Mouse (Mus musculus) right cerebral cortex, postnatal 4 days (tissue): Measurements from ENCODE around the gene Secisbp2.
"Not testable (repeated sequence)": the region's sequence is repeated elsewhere in the genome, so short reads cannot be mapped to it uniquely, and the experiment has no call there.

Experiments
- DNase-seq: peaks from one replicate; pipeline ENCODE4 v3.0.0-alpha.2; 2022

The Secisbp2 gene

GRCm38 (mm10) chr13:51644829-51645789 lies 6.4 kb upstream of the Secisbp2 start, which contains the start of gene Cks2:
Cks2 (plus strand) TSS chr13:51645232.
- peak; percentile 96 for DNase-seq

GRCm38 (mm10) chr13:51645872-51646271 lies 5.6 kb upstream of the Secisbp2 start:
- DNase-seq, result no peak

GRCm38 (mm10) chr13:51646362-51647027 lies 5.0 kb upstream of the Secisbp2 start:
- no peak for DNase-seq

GRCm38 (mm10) chr13:51647770-51648169 lies 3.7 kb upstream of the Secisbp2 start:
- no peak for DNase-seq

GRCm38 (mm10) chr13:51648237-51648636 lies 3.3 kb upstream of the Secisbp2 start:
- DNase-seq, result no peak

GRCm38 (mm10) chr13:51649740-51650139 lies 1.8 kb upstream of the Secisbp2 start:
- no peak for DNase-seq

- no peak for DNase-seq
These were observed 1.7 kb downstream of the Secisbp2 start for GRCm38 (mm10) chr13:51653159-51653558.

- DNase-seq, result no peak
These were observed 2.5 kb downstream of the Secisbp2 start for GRCm38 (mm10) chr13:51653961-51654360.

GRCm38 (mm10) chr13:51656516-51657235 lies 5.2 kb downstream of the Secisbp2 start:
- DNase-seq, result no peak

- DNase-seq, result no peak
These were observed 6.6 kb downstream of the Secisbp2 start for GRCm38 (mm10) chr13:51658094-51658493.

GRCm38 (mm10) chr13:51659573-51659972 lies 8.1 kb downstream of the Secisbp2 start:
- no peak for DNase-seq

- no peak for DNase-seq
These were observed 12.1 kb downstream of the Secisbp2 start for GRCm38 (mm10) chr13:51663561-51663960.

GRCm38 (mm10) chr13:51668195-51668594 lies 16.7 kb downstream of the Secisbp2 start:
- not testable (repeated sequence) for DNase-seq

GRCm38 (mm10) chr13:51676641-51677040 lies 25.1 kb downstream of the Secisbp2 start:
- DNase-seq, result no peak

GRCm38 (mm10) chr13:51677041-51677440 lies 25.5 kb downstream of the Secisbp2 start:
- DNase-seq, result no peak

- DNase-seq, result no peak
These were observed 26.2 kb downstream of the Secisbp2 start for GRCm38 (mm10) chr13:51677630-51678185.

- DNase-seq, result no peak
These were observed 27.2 kb downstream of the Secisbp2 start for GRCm38 (mm10) chr13:51678687-51679086.

GRCm38 (mm10) chr13:51679332-51679731 lies 27.8 kb downstream of the Secisbp2 start:
- DNase-seq, result no peak

- DNase-seq, result no peak
These were observed 29.6 kb downstream of the Secisbp2 start for GRCm38 (mm10) chr13:51681076-51681475.

- no peak for DNase-seq
These were observed 30.1 kb downstream of the Secisbp2 start for GRCm38 (mm10) chr13:51681634-51682033.

GRCm38 (mm10) chr13:51685290-51685966 lies 33.9 kb downstream of the Secisbp2 start:
- DNase-seq, result no peak

GRCm38 (mm10) chr13:51686966-51687365 lies 35.5 kb downstream of the Secisbp2 start:
- DNase-seq, result no peak
